Mouse (Mus musculus): ENCODE data around the gene Senp8.
"Not testable (repeated sequence)": the region's sequence is repeated elsewhere in the genome, so short reads cannot be mapped to it uniquely, and the experiment has no call there.

Senp8 gene

DNA sequence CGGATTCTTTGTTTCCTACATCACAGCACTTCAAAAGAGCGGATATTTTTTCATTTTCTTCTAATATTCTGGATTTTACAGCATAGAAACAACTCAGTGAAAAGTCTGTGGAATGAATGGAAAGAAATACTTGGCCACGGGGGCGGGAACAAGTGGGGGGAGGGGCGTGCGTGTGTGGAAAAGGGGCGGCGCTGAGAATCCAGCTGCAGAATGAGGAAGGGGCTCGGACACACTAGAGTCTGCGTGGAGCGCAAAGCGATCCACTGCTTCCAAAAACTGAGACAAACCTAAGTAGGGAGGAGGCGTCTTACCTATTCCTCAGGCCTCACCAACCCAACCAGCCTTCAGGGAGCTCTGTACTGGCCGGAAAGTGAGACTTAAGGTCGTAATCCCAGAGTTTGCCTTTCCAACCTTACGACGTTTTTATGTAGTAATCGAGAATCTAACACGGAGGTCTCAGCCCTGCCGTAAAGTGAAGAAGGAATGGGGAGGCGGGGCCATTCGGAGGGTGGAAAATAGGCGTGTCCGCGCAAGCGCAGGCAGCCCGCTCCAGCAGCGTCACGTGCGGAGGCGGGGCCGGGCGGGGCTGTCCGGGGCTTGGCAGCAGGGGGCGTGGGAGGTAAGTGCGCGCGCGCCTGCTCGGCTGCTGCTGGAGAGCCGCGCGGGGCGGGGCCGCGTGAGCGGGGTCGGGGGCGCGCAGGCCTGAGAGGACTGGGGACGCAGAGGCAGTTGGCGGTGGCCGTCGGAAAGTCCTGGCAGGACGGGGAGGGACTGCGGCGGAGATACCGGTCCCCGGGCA, at the start of gene Senp8, which contains the start of gene Myo9a:
Senp8 (minus strand) TSS at position 444 of the 799 bp plus-strand sequence.
Myo9a (plus strand) TSS at position 630 of the 799 bp plus-strand sequence.
- in situ Hi-C loops (cut with MboI, MseI), result no loop called here

DNA sequence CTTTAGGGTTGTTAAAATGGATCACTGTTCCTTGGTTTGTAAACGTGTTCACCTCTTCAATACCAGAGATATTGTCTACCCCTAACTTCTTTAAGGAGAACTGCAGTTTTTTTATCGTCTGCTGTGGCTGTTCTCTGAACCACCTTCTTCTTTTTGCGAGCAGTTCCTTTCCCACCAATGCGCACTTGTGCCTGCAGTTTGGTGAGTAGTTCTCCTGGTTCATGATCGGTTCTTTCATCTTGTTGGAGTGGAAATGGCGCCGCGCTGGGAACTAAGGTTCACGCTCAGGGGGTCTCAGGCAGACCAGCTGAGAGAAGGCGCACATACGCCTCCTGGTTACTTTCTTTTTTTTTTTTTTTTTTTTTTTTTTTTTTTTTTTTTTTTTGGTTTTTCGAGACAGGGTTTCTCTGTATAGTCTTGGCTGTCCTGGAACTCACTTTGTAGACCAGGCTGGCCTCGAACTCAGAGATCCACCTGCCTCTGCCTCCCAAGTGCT, 16.5 kb upstream of the Senp8 start:
- in situ Hi-C loops (cut with MboI, MseI), result not testable (repeated sequence)

DNA sequence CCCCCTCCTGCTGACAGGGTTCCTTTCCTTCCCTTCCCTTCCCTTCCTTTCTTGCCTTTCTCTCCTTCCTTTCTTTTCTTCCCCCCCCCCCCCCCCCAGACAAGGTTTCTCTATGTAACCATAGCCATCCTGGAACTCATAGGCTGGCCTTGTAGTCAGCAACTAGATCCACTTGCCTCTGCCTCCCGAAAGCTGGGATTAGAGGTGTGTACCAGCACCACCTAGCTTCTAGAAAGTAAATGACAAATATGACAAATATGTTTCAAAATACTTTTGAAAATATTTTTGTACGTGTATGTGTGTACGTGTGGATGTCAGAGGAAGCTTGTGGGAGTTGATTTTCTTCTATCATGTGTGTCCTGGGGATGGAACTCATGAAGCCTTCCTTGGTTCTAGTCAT, 10.0 kb upstream of the Senp8 start:
- in situ Hi-C loops (cut with MboI, MseI), result no loop called here

DNA sequence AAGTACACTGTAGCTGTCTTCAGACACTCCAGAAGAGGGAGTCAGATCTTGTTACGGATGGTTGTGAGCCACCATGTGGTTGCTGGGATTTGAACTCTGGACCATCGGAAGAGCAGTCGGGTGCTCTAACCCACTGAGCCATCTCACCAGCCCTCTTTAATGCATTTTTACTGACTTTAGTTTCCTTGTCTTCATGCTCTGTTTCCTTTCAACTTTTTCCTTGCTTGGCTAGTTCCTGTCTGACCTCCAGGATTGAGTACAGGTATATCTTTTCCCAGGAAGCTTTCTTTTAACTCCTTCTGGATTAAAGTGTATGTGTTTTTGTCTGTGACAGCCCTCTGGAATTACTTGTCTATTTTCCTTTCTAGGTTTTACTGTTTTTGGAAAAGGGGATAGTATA, 6.5 kb upstream of the Senp8 start:
- in situ Hi-C loops (cut with MboI, MseI), result not testable (repeated sequence)

DNA sequence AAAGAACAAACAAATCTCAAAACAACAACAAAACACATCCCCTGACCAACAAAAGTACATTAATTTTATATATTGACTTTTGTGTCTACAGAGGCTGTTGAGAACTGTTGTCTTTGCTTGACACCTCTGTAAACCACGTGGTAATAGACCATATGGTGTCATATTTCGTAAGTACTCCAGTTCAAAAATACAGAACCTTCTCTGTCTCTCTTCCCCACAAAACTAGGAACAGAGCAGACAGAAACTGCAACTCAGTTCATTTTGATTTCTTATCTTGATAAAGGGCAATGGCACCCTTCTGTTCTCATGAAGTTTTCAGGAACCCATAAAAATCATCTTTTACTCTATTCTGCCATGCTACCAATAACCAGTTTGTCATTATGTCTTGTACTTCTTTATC, 4.7 kb upstream of the Senp8 start:
- in situ Hi-C loops (cut with MboI, MseI), result no loop called here

DNA sequence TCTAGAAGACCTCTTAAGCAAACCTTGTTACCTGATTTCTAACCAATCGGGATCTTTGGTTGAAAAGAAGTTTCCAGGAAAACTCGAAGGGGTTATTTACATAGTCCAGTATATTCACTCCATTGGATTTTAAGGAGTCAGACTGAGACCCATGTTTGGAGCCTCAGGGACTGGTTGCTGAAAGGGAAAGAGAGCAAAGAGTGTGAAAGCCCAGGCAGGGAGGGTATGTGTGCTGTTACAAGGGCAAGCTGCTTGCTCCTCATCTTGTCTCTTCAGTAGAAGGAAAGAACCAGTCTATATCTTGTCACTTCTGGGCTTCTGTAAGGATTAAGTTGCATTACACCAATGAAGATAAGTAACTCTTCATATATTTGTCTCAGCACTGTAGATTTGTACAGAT, 1.5 kb upstream of the Senp8 start:
- in situ Hi-C loops (cut with MboI, MseI), result no loop called here

DNA sequence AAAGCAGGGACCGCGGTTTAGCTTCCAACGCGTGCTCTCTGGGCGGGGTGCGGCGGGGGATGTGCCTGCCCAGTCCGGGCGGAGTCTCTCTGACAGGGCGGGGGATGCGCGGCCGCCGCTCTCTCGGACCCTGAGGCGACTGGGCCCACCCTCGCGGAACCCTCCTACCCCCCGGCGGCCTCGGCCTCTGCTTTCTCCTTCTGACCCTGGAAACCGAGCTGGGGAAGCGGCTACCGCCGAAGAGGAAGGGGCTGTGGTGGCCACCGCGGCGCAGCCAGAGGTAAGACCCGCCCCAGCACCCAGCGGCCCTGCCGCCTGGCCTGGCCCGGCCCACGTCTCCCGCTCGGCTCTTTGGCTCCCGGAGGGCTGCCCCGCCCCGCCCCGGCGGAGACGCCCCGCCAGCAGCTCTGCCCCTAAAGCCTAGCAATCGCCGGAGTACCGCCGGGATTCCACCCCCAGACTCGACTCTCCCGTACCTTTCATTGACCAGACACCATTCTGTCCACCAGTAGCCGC, 614 bp upstream of the Senp8 start:
- in situ Hi-C loops (cut with MboI, MseI), result no loop called here

DNA sequence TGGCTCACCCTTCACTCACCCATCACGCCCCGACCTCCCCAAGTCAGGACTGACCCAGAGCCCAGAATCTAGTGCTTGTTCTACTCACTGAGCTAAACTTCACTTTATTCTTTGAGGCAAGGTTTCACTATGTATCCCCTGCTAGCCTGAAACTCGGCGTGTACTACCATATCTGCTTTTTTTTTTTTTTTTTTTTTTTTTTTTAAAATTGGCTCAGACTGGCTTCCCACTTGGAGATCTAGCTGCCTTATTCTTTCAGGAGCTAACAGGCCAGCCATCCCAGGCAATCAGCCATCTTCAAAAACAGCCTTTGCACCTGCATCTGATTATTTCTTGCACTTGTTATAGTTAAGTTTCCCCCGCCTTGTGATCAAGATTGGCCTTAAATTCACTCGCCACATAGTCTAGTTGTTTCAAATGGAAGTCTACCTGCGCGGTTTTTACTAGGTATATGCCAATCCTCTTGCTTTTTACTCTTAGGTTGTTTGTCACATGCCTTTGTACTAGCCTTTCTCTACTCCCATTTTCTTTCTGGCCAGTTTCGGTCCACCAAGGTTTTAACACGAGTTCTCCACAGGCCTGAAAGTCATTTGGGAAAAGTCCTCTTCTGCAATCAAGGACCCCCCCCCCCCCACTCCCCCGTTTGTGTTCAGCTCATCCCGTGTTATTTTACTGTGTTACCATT, 787 bp downstream of the Senp8 start:
- in situ Hi-C loops (cut with MboI, MseI), result no loop called here

DNA sequence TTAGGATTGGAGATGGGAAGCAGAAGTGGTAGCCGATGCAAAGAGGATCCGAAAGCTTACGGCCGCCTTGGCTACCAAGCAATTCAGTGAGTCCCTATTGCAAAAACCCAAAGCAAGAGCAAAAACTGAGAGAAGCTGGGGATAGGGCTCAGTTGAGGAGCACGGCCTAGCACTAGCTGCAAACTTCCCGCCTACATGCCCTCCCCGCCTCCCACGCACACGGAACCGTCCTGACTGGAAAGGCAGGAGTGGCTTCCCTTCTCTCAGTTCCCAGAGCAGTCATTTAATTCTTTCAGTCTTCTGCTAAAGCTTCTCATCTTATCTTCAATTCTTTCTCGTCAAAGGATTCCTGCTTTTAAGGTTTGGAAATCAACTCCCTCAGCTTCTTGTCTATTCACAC, 1.5 kb downstream of the Senp8 start:
- in situ Hi-C loops (cut with MboI, MseI), result no loop called here

DNA sequence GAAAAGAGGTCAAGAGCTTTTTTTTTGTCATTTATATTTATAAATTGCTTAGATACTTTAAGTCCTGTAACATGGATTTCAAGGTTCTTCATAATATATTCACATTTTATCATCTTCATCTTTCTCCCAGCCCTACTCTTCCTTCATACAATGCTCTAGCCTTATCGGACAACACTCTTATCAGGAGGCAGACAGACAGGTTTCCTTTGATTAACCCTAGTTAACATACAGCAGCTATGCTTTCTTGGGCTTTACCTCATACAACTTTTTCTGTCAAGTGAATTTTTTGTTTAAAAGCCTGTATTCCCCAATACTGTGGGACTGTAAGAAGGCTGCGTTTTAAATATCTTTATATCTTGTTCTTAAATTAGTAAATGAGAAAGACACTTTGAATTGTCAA, 2.1 kb downstream of the Senp8 start:
- in situ Hi-C loops (cut with MboI, MseI), result no loop called here

DNA sequence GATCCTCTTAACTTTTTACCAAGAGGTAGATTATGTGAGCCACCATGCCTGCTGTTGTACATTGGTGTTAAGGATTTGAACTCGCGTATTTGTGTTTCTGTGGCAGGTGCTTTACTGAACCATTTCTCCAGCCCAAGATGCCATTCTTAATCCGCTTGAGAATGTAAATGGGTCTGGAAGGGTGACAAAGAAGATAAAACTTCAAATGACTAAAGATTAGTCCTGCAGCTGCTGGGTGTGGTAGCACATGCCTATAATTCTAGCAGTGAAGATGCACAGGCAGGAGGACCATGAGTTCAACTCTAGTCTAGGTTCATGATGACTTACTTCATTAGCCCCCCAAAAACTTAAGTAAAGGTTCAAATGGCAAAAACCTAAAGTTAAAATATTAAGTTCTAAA, 6.6 kb downstream of the Senp8 start:
- in situ Hi-C loops (cut with MboI, MseI), result no loop called here

DNA sequence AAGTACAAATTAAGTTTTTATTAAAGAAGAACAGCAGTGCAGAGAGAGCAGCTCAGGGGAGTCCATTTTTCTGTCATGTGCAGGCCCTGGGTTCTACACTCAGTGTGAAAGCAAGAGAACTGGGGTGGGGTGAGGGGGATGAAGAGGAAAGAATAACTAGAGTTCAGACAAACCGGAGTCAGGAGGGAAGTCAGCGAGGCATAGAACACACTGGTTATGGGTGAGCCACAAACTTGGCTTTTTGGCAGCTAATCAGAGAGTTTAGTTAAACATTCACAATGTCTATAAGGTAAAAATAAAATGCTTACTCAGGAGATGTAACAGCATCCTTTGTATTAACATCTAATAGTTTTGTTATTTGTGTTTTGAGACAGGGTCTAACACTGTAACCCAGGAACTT, 9.9 kb downstream of the Senp8 start:
- in situ Hi-C loops (cut with MboI, MseI), result no loop called here

DNA sequence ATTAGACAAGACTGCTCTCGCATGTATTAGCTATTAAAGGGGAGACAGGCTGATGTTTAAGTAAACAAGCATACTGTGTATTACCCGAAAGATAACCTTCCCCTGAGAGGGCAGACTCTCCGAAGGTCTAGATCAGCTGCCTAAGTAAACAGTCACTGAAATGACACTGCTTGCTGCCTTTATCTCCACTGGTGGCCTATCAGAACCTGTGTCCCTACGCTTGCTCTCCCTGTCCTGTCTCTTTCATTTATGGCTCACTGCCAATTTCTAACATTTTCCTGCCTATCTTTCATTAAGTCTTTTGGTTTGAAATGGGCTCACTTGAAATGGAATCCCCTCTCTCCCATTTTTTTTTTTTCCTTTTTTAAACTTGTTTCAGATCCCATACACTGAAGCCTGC, 15.1 kb downstream of the Senp8 start:
- in situ Hi-C loops (cut with MboI, MseI), result no loop called here

DNA sequence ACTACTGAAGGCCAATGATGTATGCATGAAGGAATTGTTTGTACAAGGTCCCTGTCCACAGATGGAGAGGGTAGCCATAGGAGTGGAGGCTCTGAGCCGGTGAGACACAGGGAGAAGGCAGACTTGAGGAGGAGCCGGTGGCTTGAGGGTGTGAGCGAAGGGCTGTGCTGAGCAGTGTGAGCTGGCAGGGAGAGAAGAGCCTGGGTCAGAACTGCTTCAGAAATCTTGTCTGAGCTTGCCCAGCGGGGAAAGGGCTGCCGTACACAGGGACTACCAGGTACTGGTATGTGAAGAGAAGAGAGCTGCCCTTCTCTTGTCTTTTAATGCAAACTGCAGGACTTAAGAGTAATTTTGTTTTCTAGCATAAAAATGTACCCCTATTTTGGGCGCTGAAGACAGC, 17.4 kb downstream of the Senp8 start:
- in situ Hi-C loops (cut with MboI, MseI), result no loop called here

DNA sequence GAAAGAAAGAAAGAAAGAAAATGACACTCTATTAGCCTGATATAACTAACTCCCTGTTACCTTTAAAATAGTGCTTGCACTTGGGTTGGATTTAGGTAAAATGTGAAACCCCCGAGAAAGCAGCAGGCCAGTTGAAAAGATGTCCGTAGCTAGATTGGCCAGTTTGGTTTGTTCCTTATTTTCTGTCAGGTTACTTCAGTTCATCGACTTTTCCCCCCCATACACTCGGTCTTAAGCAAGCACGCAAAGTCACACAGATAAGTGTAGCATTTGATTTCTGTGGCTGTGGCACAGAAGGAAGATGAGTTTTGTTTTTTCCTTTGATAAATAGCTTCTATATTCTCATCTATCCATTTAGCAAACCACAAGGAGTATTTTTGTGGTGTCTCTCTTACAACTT, 19.4 kb downstream of the Senp8 start:
- in situ Hi-C loops (cut with MboI, MseI), result no loop called here

DNA sequence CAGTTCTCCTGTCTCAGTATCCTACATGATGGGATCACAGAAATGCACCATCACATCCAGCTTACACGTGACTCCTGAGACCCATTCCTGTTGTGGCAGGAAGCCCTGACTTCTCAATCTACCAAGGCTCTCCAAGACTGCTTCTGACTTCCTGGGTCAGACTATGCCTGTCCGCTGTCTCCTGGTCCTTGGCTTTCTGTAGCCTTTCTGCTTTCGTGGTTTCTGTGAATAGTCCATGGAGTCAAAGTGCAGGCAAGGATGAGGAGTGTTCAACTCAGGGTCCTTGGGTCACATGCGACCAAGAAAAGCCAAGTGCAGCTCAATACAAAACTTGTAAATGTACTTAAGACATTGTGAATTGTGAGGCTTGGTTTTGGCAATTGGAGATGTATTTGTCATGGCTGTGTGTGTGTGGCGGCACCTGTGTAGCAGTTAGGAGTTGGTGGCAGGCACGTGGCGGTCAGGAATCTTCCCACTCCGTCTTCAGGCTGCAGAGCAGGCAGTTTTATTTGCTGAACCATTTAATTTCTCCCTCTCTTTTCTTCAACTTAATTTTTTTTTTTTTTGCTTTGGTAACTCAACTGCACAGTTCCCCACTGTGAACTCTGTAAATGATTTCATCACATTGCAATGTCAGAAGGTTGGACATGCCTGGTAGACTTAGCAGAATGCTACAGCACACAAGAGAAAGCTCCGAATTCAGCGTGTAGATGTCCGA, 22.8 kb downstream of the Senp8 start:
- in situ Hi-C loops (cut with MboI, MseI), result loop anchor here (10.0 kb wide), 1 partner anchor 237 kb away; the partner anchor contains the start of gene Nr2e3

DNA sequence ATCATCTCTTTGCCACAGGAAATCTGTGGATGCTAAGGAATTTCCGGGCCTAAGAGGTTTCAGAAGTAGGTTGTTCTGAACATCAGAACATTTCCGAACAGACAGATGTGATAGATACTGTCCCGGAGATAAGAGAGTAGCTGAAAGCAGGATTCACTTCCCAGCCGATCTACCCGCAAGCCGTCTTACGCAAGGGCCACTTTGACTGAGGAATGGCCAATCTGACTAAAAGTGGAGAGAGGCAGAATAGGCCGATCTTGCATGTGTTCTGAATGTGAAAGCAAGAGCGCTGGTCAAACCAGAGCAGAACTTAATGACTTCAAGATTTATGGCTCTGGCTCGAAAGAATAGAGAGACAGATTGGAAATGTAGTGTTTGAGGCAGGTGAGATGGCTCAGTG, 25.0 kb downstream of the Senp8 start:
- in situ Hi-C loops (cut with MboI, MseI), result loop anchor here (10.0 kb wide), 1 partner anchor 239 kb away; the partner anchor contains the start of gene Nr2e3

DNA sequence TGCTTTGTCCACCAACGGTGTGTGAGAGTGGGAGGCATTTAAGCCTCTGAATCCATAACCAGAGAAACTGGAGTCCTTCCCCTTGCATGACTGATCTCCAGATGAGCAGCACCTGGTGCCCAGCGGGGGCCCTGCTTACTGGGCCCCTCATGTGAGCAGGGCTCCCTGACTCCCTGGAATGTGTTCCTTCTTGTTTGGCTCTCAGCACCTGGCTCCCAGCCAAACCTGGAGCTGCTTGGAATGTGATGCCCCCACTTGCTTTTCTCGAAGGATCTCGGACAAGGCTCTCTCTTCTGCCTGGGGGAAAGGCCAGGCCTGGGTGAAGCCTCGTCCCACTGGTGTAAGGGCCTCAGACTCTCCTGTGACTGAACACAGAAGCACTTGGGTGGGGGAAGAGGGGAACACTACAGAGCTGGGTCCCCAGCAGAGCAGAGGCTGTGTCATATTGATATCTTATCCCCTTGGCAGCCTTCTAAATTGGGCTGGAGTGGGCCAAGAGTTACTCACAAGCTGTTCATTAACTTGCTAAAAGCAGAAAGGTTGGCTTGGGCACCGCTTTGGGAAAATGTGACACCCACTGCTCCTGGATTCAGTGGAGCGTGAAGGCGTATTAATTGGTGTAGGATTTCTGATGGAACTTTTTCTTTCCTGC, 26.6 kb downstream of the Senp8 start:
- in situ Hi-C loops (cut with MboI, MseI), result loop anchor here (10.0 kb wide), 1 partner anchor 241 kb away; the partner anchor contains the start of gene Nr2e3

DNA sequence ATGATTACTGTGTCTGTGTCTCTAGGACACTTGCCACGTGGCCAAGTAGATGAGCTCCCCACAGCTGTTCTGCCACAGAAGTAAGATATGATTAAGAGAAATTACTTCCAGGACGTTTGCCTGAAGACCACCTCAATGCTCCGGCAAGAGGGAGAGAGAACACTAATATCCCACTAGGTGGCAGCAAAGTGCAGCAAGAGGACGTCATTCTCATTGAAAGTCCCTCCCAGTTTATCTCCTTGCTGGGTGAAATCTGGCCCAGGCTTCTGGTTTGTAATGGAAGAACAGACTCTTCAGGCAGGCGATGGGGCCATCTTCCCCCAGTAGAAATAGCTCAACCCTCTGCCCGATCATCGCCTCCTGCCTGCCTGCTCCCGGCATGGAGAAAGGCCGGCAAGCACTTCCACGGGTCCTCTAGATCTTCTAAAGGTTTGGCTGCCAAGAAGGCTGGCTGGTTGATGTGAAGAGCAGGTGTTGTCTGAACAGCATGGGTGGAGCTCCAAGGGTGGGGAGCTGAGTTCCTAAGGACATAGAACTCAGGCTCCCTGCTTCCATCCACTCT, 27.3 kb downstream of the Senp8 start:
- in situ Hi-C loops (cut with MboI, MseI), result loop anchor here (10.0 kb wide), 1 partner anchor 242 kb away; the partner anchor contains the start of gene Nr2e3

DNA sequence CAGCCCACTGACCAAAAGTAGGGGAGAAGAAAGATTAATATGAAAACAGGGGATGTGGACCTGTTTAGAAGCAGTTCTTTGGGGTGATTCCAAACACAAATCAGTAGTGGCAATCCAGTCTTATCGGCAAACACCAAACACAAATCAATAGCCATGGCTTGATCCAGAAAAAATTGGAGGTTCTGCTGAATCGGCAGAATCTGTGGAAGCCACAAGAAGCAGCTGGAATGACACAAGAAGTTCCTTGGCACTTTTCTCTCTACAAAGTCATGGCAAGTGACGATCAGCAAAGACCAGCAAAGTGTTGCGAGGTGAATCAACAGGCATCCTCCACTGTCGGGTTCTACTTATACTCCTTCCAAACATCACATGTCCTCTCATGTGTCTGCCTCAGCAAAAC, 29.4 kb downstream of the Senp8 start:
- in situ Hi-C loops (cut with MboI, MseI), result loop anchor here (10.0 kb wide), 1 partner anchor 244 kb away; the partner anchor contains the start of gene Nr2e3

DNA sequence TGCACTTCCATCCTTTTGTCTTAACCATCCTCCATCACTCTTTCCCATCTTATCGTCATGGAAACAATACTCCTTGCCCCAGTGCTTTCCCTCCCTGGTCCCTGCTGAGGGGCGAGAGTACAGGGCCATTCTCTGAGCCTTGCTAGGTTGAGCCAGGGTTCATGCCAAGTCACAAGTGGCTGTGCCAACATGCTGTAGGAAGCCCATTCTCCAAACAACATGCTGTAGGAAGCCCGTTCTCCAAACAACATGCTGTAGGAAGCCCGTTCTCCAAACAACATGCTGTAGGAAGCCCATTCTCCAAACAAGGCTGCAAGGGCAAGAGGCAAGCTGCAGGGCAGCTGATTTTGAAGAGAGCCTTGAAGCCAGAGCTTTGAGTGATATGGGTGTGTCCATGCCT, 32.3 kb downstream of the Senp8 start:
- in situ Hi-C loops (cut with MboI, MseI), result loop anchor here (10.0 kb wide), 1 partner anchor 523 kb away; no protein-coding TSS in a partner anchor
